Mouse (Mus musculus) G1E (cell line): Measurements from ENCODE around the gene Ect2.

Experiments used
- CTCF ChIP-seq: IDR thresholded peaks from 2 replicates; pipeline ENCODE4 v1.5.1; 2012; ENCODE audit warnings: low read depth, low read length, inconsistent platforms, mixed read lengths
- GATA1 ChIP-seq: IDR thresholded peaks from 2 replicates; pipeline ENCODE4 v1.6.1; 2012; ENCODE audit warnings: borderline replicate concordance, low read length, inconsistent platforms, mixed read lengths
- POLR2AphosphoS5 ChIP-seq: IDR thresholded peaks from 2 replicates; pipeline ENCODE4 v1.6.1; 2012; ENCODE audit warnings: low read depth, low read length, inconsistent platforms; ENCODE audit not compliant: insufficient replicate concordance
- TAL1 ChIP-seq: conservative IDR thresholded peaks from 2 replicates; pipeline ENCODE4 v1.6.1; 2012; ENCODE audit warnings: low read depth, low read length, inconsistent platforms, mixed read lengths

DNA sequence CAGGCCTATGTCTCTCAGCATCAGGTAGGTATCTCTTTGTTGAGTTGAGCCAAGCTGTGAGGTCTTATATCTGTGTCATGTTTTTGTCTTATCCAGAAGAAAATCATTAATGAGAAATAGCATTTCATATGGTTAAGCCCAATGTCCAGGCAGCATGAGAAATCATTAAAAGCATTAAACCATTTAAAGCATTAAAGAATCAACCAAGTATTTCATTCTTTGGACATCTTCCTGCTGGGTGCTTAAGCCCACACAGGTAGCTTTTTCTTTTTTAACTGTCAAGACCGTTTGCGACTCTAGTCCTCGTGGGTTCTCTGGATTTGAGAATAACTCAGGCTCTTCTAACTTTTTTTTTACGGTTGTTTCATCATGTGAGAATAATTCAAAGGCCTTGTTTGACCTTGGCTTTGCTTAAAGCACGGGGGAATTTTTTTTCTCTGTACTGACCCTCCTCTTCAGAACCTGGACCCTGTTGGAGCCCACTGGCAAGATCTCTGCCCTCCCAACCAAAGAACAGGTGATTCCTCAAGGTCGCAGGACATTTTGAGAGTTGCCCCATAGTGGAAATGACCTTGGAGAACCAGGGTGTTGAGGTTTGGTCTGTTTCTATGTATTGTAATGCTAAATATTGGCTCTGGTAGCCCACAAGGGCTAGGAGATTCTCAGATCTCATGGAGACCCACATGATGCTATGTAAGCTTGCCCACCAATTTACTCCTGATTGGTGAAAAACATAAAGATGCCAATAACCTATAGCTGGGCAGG, 8.1 kb upstream of the Ect2 start:
- TF ChIP-seq GATA1 (no peak), CTCF (no peak), TAL1 (no peak), POLR2AphosphoS5 (no peak)
